Mouse (Mus musculus) embryonic fibroblast, embryonic 13.5 days (primary cell): Measurements from ENCODE around the gene Dis3l2.

Experiments
- CTCF ChIP-seq: IDR thresholded peaks from 2 replicates; pipeline ENCODE4 v1.5.1; 2011; ENCODE audit warnings: mild to moderate bottlenecking, control low read depth, low read length, moderate library complexity, borderline replicate concordance; ENCODE audit not compliant: insufficient read depth
- POLR2A ChIP-seq: IDR thresholded peaks from 2 replicates; pipeline ENCODE4 v1.6.1; 2011; ENCODE audit warnings: low read depth, mild to moderate bottlenecking, control low read depth, low read length, moderate library complexity

DNA sequence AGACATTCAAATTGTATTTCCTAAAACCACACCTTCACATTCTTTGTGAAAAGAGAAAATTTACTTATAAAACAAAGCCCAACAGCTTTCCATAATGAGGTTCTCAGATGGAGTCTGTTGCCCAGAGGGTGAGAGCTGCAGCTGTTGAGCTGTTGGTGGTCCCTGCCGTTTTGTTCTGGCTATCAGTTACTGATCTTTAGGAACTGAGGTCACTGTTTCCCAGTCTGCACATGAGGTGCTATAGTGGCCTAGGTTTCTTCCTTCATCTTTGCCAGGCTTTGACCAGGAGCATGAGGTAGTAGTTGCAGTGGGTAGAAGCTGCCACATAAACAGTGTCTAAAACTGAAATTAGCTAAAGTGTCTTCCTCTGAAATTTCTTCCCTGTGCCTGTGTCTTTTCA lies 155.8 kb downstream of the Dis3l2 start:
- no peak for TF ChIP-seq POLR2A
- TF ChIP-seq CTCF: no peak
